Mouse (Mus musculus) adrenal gland, postnatal 14 days (tissue): ENCODE results near the gene Pglyrp3. TPM values are rescaled to one million over a fixed set of nuclear protein-coding genes. Genes with fewer than 3 reads are reported as not detected.
"Not testable (repeated sequence)": the region's sequence is repeated elsewhere in the genome, so short reads cannot be mapped to it uniquely, and the experiment has no call there.

ENCODE experiments used
- DNase-seq: peaks from one replicate; pipeline ENCODE4 v3.0.0; 2021; ENCODE audit warnings: mixed read lengths
- long read RNA-seq, 2 experiments: library from polyadenylated mRNA; stranded (forward); transcript quantifications; one replicate each; pipeline ENCODE4 v2.0.0; 2021
- microRNA-seq, 2 experiments: library from miRNA; unstranded; fragments of <30 nt; microRNA quantifications; one replicate each; pipeline ENCODE4 v1.2.0; 2021
- total RNA-seq: library from RNA; stranded (reverse); gene quantifications from 2 replicates; pipeline ENCODE4 v1.2.3, GENCODE M21; 2021

Pglyrp3 gene
- not detected in 2 replicates for total RNA-seq
- long read RNA-seq, experiment 1, result 0 reads
- long read RNA-seq, experiment 2, result 0 reads

GRCm38 (mm10) chr3:92014283-92014682, at the start of gene Pglyrp3:
TSS of gene Pglyrp3 (plus strand) at chr3:92014583.
- no peak for DNase-seq

GRCm38 (mm10) chr3:92011001-92011400, 3.4 kb upstream of the Pglyrp3 start:
- DNase-seq, result no peak

- DNase-seq, result not testable (repeated sequence)
Observed at GRCm38 (mm10) chr3:92024541-92024940, 10.2 kb downstream of the Pglyrp3 start.

- no peak for DNase-seq
Observed at GRCm38 (mm10) chr3:92033203-92033602, 18.8 kb downstream of the Pglyrp3 start.

- DNase-seq, result no peak
Observed at GRCm38 (mm10) chr3:92033892-92034291, 19.5 kb downstream of the Pglyrp3 start.

- peak; percentile 26 for DNase-seq
Observed at GRCm38 (mm10) chr3:92050382-92051054, 36.1 kb downstream of the Pglyrp3 start.

GRCm38 (mm10) chr3:92080462-92081284, 66.3 kb downstream of the Pglyrp3 start:
- peak; percentile 88 for DNase-seq

Small RNAs within 50 kb of the gene (microRNA-seq; reads per million reads assigned to microRNA genes)
- gene Gm23697 (0 reads per million in 2 experiments), gene Gm25145 (0 reads per million in 2 experiments)

Other genes with a start within 250 kb of the Pglyrp3 start
- 0.19 and 0.41 TPM in 2 replicates for gene Lor, start 68.6 kb downstream of the Pglyrp3 start, total RNA-seq
- not detected in 2 replicates for gene Prr9, start 109.4 kb downstream of the Pglyrp3 start, total RNA-seq
- not detected in 2 replicates for gene Lelp1, start 128.2 kb downstream of the Pglyrp3 start, total RNA-seq
- not detected in 2 replicates for gene Sprr2a1, start 201.2 kb downstream of the Pglyrp3 start, total RNA-seq
- gene Sprr2a2, start 201.3 kb downstream of the Pglyrp3 start, total RNA-seq, result not detected in 2 replicates